Mouse (Mus musculus): ENCODE measurements around the gene Ankrd44.

Ankrd44 gene

GRCm38 (mm10) chr1:54888449-54888848, 37.7 kb downstream of the Ankrd44 start:
- DNase-seq (ENCODE audit: low spot score in 2 of 2) = no peak

- no peak for DNase-seq (ENCODE audit: low spot score in 2 of 2)
These were observed 38.3 kb downstream of the Ankrd44 start for GRCm38 (mm10) chr1:54887873-54888272.

- no peak for DNase-seq (ENCODE audit: low spot score in 2 of 2)
These were observed 43.2 kb downstream of the Ankrd44 start for GRCm38 (mm10) chr1:54882856-54883467.

GRCm38 (mm10) chr1:54881523-54881922, 44.7 kb downstream of the Ankrd44 start:
- no peak for DNase-seq (ENCODE audit: low spot score in 2 of 2)

GRCm38 (mm10) chr1:54877423-54878073, 48.6 kb downstream of the Ankrd44 start:
- no peak for DNase-seq (ENCODE audit: low spot score in 2 of 2)

- no peak for DNase-seq (ENCODE audit: low spot score in 2 of 2)
These were observed 49.2 kb downstream of the Ankrd44 start for GRCm38 (mm10) chr1:54877014-54877413.

- DNase-seq (ENCODE audit: low spot score in 2 of 2) = no peak
These were observed 52.1 kb downstream of the Ankrd44 start for GRCm38 (mm10) chr1:54874094-54874493.

- DNase-seq (ENCODE audit: low spot score in 2 of 2) = no peak
These were observed 53.1 kb downstream of the Ankrd44 start for GRCm38 (mm10) chr1:54872857-54873616.

GRCm38 (mm10) chr1:54871321-54871720, 54.9 kb downstream of the Ankrd44 start:
- DNase-seq (ENCODE audit: low spot score in 2 of 2) = no peak

- no peak for DNase-seq (ENCODE audit: low spot score in 2 of 2)
These were observed 55.6 kb downstream of the Ankrd44 start for GRCm38 (mm10) chr1:54870634-54871033.

- no peak for DNase-seq (ENCODE audit: low spot score in 2 of 2)
These were observed 59.0 kb downstream of the Ankrd44 start for GRCm38 (mm10) chr1:54867226-54867625.

GRCm38 (mm10) chr1:54866131-54866530, 60.1 kb downstream of the Ankrd44 start:
- no peak for DNase-seq (ENCODE audit: low spot score in 2 of 2)

GRCm38 (mm10) chr1:54864928-54865652, 61.1 kb downstream of the Ankrd44 start:
- no peak for DNase-seq (ENCODE audit: low spot score in 2 of 2)

GRCm38 (mm10) chr1:54860361-54860760, 65.8 kb downstream of the Ankrd44 start:
- no peak for DNase-seq (ENCODE audit: low spot score in 2 of 2)

GRCm38 (mm10) chr1:54859876-54860275, 66.3 kb downstream of the Ankrd44 start:
- DNase-seq (ENCODE audit: low spot score in 2 of 2) = no peak

- no peak for DNase-seq (ENCODE audit: low spot score in 2 of 2)
These were observed 67.3 kb downstream of the Ankrd44 start for GRCm38 (mm10) chr1:54858898-54859297.

- no peak for DNase-seq (ENCODE audit: low spot score in 2 of 2)
These were observed 69.7 kb downstream of the Ankrd44 start for GRCm38 (mm10) chr1:54856502-54856901.

- DNase-seq (ENCODE audit: low spot score in 2 of 2) = no peak
These were observed 70.2 kb downstream of the Ankrd44 start for GRCm38 (mm10) chr1:54855970-54856369.

- DNase-seq (ENCODE audit: low spot score in 2 of 2) = no peak
These were observed 71.8 kb downstream of the Ankrd44 start for GRCm38 (mm10) chr1:54854388-54854787.

GRCm38 (mm10) chr1:54853311-54854000, 72.7 kb downstream of the Ankrd44 start:
- DNase-seq (ENCODE audit: low spot score in 2 of 2) = no peak

GRCm38 (mm10) chr1:54851610-54852009, 74.6 kb downstream of the Ankrd44 start:
- DNase-seq (ENCODE audit: low spot score in 2 of 2) = no peak

- no peak for DNase-seq (ENCODE audit: low spot score in 2 of 2)
These were observed 76.1 kb downstream of the Ankrd44 start for GRCm38 (mm10) chr1:54850077-54850476.
